Mouse (Mus musculus): Measurements from ENCODE around the gene Sgcd.

The Sgcd gene

DNA sequence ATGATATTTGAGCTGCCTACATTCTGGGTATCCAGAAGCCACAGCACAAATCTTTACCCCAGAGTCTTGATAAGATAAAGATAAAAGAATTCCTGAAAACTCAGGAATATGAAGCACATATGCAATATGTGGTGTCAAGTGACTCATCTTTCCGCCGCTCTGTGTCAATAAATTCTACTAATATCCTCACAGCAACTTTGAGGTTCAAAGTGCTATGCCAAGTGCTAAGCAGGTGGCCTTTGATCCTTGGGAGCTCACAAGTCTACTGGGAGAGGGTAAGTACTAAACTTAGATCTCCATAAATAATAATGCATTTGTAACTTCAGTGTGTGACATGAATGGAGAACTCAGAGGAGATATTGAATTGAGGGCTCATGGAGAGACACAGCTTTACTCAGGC, 848.9 kb downstream of the Sgcd start:
- DNase-seq (ENCODE audit: low spot score in 2 of 2), result no peak

DNA sequence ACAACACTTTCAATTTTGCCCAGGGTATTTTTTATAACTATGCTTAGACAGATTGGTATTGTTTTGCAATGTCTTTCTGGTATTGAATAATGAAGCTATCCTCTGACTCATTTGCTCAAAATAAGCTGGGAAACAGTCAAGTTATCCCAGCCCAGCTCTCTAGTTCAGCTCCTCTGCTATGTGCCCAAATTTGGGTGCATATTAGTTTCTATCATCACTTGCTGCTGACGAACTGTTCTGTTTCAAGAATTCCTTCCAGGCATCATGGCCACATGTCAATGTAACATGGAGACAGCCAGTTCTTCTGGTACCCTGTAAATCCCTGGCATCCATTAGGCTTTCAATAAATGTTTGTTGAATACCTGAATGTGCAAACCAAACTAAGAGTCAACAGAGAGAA, 849.5 kb downstream of the Sgcd start:
- no peak for DNase-seq (ENCODE audit: low spot score in 2 of 2)

DNA sequence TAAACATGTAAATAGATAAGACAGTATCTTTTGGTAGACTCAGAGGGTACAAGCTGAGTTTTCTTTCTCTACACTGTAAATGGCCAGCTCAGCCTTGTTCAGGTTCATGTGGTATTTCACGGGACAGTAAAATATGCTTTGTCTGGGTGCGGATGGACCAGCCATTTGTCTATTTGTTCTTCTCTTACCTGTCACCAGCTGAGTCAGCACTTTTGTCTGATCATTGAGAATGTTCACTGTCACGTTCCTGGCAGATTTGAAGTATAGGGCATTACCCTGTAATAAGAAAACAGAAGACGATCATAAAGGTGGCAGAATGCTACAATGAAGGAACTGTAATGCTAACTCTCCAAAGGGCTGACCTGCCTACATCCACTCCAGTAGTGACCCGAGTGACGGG, 856.4 kb downstream of the Sgcd start:
- DNase-seq (ENCODE audit: low spot score in 2 of 2), result no peak

DNA sequence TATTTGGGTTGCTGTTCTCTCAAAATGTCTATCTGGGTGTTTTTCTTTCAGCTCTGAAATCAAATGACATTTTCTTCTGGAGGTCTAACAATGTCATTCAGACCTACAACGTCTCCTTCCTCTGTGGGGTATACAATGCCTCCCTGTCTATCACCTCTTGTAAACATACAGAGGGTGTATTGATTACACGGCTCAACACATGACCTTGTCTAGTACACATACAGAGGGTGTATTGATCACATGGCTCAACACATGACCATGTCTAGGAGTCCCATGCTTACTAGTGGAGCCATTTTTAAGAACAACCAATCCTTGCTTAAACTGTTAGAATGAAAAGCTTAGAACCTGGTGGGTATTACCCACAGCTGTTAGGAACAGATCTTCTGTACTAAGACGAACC, 858.3 kb downstream of the Sgcd start:
- DNase-seq (ENCODE audit: low spot score in 2 of 2), result no peak

DNA sequence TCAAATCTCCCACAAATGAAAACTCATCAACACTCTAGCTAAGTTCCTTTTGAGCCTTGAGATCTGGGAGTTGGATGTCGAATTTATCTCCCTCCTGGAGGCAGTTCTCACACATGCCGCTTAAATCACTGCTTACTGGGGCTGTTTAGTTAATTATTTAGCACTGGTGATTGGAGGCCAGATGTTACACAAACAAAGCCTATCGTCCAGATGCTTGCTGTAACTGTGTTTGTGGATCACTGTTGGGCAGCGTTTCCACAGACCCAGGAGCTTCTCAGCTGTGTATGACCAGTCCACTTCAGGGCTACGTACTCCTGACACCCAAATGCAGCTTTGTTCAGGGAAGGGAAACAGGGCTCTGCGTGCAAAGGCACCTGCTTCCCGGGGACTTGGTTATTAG, 858.8 kb downstream of the Sgcd start:
- DNase-seq (ENCODE audit: low spot score in 2 of 2), result no peak

DNA sequence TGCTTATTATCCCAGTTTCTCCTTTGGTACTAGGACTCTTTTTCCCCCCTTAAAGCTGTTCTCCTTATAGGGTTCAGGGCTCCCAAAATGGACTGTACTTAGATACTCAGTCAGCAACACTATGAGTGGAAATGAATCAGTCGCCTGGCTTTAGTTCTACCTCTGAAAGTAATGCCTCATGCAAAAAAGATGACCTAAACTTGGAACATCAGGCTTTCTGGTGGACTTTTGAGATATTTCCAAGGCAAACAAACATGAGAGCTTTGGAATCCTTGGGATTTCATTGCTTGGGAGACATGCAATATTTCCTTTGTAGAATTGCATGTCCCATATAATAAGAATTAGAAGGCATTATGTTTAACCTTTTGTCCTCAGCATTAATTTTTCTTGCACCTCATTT, 859.6 kb downstream of the Sgcd start:
- no peak for DNase-seq (ENCODE audit: low spot score in 2 of 2)

- no peak for DNase-seq (ENCODE audit: low spot score in 2 of 2)
Observed at GRCm38 (mm10) chr11:47128331-47128730, 860.4 kb downstream of the Sgcd start.

DNA sequence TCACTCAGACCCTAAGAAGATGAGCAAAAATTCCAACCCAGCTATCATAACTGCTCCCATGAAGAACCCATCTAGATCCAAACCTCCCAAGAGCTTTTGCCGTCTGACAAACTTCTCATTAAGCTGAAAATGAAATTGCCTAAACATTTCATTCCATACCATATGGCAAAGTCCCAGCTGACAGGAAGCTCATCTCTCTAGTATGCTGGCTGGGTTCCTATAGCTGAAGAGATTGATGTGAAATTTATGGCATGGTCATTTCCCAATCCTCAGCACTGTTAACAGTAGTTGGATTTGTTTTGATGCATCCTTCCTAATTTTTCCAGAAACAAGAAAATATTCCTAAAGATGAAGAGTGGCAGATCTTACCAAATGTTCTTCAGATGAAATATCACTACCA, 867.9 kb downstream of the Sgcd start:
- DNase-seq (ENCODE audit: low spot score in 2 of 2), result no peak

GRCm38 (mm10) chr11:47117896-47118295, 870.9 kb downstream of the Sgcd start:
- DNase-seq (ENCODE audit: low spot score in 2 of 2), result no peak

- DNase-seq (ENCODE audit: low spot score in 2 of 2), result no peak
Observed at GRCm38 (mm10) chr11:47114366-47114765, 874.4 kb downstream of the Sgcd start.

DNA sequence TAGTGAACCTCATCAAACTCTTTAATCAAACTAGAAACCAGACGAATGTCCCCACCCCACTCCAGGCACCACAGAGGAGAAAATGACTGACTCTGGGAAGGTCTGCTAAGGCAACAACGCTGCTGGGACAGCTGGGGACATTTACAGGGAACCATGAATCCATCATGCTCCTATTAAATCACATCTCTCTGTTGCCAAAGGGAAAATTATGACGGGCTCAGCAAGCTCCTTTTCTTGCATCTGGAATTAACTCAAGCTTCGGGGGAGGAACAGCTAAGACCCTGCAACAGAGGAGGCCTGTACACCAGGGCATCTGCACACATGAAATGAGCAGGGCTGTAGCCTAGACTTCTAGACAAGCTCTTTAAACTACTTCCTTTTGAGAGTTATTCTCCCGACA, 875.7 kb downstream of the Sgcd start:
- no peak for DNase-seq (ENCODE audit: low spot score in 2 of 2)

DNA sequence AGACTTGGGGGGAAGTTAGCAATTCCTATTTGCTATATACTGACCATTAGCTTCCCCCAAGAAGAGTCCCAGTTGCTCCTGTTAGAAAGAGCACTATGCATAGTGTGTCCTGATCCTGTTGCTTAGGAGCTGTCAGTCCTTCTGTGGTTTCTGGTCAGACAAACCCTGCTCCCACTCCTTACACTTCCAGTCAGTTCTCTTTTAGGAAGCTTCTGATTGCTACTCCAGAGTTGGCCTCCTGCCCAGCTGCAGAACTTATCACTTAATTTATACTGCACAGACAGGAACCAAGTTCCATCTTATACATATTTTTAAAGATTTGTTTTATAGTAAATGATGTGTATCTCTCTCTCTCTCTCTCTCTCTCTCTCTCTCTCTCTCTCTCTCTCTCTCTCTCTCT, 878.5 kb downstream of the Sgcd start:
- peak in 1 of 2 experiments; percentile 16 for DNase-seq (ENCODE audit: low spot score in 2 of 2)

DNA sequence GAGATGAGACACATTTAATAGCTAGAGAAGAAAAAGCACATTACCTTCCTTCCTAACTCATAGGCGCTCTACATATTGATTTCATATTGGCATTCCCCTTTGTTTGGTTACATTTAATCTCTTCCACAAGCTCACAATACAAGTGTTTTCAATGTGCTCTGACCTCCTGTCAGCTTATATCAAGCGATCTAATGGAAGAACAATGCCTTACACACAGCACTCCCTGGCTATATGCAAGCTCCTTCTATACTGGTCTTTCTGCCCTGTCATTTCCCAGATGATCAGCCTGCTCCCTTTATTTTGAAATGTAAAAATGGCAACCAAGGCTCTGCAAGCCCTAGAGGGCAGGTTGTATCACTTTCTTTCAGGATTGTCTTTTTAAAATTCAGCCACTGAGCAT, 881.1 kb downstream of the Sgcd start:
- no peak for DNase-seq (ENCODE audit: low spot score in 2 of 2)

GRCm38 (mm10) chr11:47093296-47093912, 895.4 kb downstream of the Sgcd start:
- no peak for DNase-seq (ENCODE audit: low spot score in 2 of 2)

- DNase-seq (ENCODE audit: low spot score in 2 of 2), result no peak
Observed at GRCm38 (mm10) chr11:47082517-47082916, 906.3 kb downstream of the Sgcd start.

GRCm38 (mm10) chr11:47073538-47073937, 915.2 kb downstream of the Sgcd start:
- no peak for DNase-seq (ENCODE audit: low spot score in 2 of 2)

DNA sequence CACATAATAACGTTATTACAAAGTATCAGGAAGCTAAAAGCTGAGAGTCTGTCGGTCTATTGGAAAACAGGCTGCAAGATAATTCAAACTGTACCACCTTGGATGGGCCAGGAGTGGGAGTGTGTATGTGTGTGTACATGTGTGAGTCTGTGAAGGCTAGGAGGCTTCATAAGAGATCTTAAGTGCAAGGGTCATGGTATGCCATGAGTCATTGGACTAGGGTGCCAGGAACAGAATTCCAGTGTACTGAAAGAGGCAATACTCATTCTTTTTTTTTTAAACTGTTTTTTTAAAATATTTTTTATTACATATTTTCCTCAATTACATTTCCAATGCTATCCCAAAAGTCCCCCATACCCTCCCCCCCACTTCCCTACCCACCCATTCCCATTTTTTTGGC, 917.6 kb downstream of the Sgcd start:
- no peak for DNase-seq (ENCODE audit: low spot score in 2 of 2)

- DNase-seq (ENCODE audit: low spot score in 2 of 2), result no peak
Observed at GRCm38 (mm10) chr11:47069769-47070384, 918.9 kb downstream of the Sgcd start.

DNA sequence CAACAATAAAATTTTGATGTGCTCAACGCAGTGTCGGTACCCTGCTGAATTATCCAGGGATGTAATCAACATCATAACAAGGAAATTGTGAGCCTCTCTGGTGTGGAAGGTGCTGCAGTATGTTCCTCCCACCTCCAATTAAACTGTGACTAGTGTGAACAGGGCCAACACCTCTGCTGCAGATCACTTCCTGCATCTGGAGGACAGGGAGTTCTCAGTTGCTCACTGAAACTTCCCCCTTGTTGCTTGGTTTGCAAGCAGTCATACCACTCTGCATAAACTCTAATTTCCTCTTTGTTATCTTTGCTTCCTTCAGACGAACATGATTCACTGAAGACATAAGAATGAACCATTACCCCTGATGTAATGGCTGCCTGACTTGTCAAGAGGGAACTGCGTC, 925.1 kb downstream of the Sgcd start:
- no peak for DNase-seq (ENCODE audit: low spot score in 2 of 2)

GRCm38 (mm10) chr11:47050390-47050789, 938.4 kb downstream of the Sgcd start:
- DNase-seq (ENCODE audit: low spot score in 2 of 2), result no peak

DNA sequence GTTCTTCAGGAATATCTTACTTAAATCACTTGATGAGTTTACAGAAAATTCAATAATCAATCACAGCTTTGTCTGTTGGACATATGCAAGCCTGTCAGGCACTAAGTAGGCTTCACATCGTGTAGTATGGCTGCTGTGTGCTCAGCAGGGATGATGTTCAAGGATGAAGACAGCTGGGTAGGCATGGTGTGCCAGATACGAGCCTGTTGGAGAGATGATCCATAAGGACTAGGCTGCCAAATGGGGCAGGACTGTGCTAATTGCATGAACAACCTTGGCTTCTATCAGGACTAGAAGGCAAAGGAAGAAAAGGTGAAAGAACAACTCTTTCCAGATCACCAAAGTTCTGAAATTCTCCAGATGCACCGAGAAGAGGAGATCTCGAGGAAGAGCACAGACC, 939.0 kb downstream of the Sgcd start:
- no peak for DNase-seq (ENCODE audit: low spot score in 2 of 2)

- DNase-seq (ENCODE audit: low spot score in 2 of 2), result no peak
Observed at GRCm38 (mm10) chr11:47032318-47032717, 956.5 kb downstream of the Sgcd start.

DNA sequence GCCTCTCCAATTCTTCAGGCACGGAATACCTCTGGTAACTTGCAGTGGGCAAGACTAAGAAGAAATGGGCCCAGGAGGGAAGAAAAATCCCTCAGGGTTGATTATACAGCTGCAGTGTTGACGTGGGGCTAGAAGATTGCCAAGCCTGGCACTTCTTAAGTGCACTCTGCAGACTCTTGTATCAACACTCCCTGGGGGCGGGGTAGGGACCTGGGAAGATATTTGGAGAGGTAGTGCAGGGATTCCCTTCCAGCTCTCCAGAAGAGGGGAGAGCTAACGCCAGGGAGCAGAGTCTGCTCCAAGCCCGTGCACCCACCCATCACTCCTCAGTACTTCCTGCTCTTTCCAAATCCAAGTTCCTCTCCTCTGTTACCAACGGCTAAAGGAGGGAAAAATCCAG, 967.9 kb downstream of the Sgcd start:
- no peak for DNase-seq (ENCODE audit: low spot score in 2 of 2)

DNA sequence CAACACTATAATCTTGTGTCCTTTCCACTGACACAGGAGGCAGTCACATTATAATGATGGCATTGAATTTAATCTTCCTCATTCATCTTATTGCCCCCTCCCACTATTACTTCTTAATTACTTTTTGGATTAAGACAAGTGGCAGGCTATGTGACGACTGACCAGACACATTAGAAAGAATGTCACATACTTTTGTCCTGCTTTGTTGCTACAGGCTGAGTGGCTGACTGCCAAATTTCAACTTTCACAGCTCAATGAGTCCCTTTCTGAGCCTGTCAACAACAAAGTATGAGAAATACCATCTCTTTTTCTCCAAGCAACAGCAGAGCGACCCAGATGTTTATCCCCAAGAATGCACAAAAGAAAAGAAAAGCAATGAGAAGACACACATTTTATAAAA, 970.6 kb downstream of the Sgcd start:
- no peak for DNase-seq (ENCODE audit: low spot score in 2 of 2)
